12 mouse cellular contexts compared by ENCODE assay signal in the genomic region with DNA sequence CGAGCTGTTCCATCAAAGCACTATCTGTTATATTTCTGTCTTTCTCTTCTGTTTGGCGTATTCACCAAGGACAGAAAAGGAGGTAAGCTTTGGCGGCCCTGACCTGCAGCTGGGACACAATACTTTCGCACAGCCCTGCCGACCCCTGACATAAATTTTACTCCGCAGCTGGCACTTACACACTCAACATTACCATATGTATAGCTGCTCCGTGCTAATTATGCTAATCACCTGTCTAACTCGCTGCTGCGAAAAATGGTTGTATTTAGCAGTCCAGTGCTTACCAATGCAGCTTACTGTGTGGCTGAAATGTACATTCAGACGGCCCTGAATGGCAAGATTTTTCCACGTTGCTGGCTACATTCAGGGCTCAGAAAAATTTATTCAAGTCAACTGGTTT. TPM values are rescaled to one million over a fixed set of nuclear protein-coding genes. Genes with fewer than 3 reads are reported as not detected.
A peak's percentile ranks its signal among the peaks of the same experiment; 100 is the strongest.
DNase-seq lines count a peak whose midpoint lies in the region; ATAC-seq and TF ChIP-seq lines count a peak whose summit lies in the region.
"Had no signal": no experiment of that assay in that cellular context is flagged by ENCODE, and none has a peak within 500 bp of the region (broad histone marks: within the 10 kb centered on the region; RNA-seq: fewer than 3 reads in every experiment).

No protein-coding gene starts in this region.

- H3K27ac ChIP-seq in lung, embryonic 14.5 days (ENCODE audit: low read depth) = 0 out of 2 replicates have a peak overlapping the region, but pooled peaks have one; percentile 21
- H3K27ac ChIP-seq in hindbrain, embryonic 10.5 days = peak overlapping the region; percentile 88
- H3K27ac ChIP-seq in midbrain, embryonic 11.5 days (ENCODE audit: low read depth, low read length) = peak overlapping the region; percentile 77
- peak overlapping the region; percentile 53 for H3K27ac ChIP-seq in stomach, postnatal 0 days (replicated peaks)
- H3K27ac ChIP-seq: gastrocnemius, adult 2 months; heart, embryonic 15.5 days had no signal

- no peaks in the 10 kb centered on the region for H3K27me3 ChIP-seq in lung, embryonic 14.5 days (ENCODE audit: insufficient read depth, low read length)
- H3K27me3 ChIP-seq in hindbrain, embryonic 10.5 days (ENCODE audit: insufficient read depth, poor library complexity, severe bottlenecking) = no peaks in the 10 kb centered on the region
- H3K27me3 ChIP-seq in midbrain, embryonic 11.5 days (ENCODE audit: control insufficient read depth, insufficient read depth, low read length) = 0 out of 2 replicates have a peak, but pooled peaks cover 2% of the 10 kb centered on the region
- no peaks in the 10 kb centered on the region for H3K27me3 ChIP-seq in stomach, postnatal 0 days (ENCODE audit: control insufficient read depth, insufficient read depth, low read length)
- H3K27me3 ChIP-seq: heart, embryonic 15.5 days had no signal

- H3K4me2 ChIP-seq in lung, embryonic 14.5 days = peak overlapping the region; percentile 91
- peak overlapping the region; percentile 33 for H3K4me2 ChIP-seq in midbrain, embryonic 11.5 days
- H3K4me2 ChIP-seq in stomach, postnatal 0 days (replicated peaks; ENCODE audit: low read depth) = peak overlapping the region; percentile 42
- H3K4me2 ChIP-seq: heart, embryonic 15.5 days had no signal

- peaks cover 80% of the 10 kb centered on the region for H3K4me1 ChIP-seq in lung, embryonic 14.5 days (ENCODE audit: insufficient read depth)
- peaks cover 23% of the 10 kb centered on the region for H3K4me1 ChIP-seq in lung, adult 2 months (ENCODE audit: control insufficient read depth, insufficient read depth, low read length)
- peaks cover 100% of the 10 kb centered on the region for H3K4me1 ChIP-seq in hindbrain, embryonic 10.5 days (replicated peaks)
- peaks cover 80% of the 10 kb centered on the region for H3K4me1 ChIP-seq in midbrain, embryonic 11.5 days (ENCODE audit: control insufficient read depth, insufficient read depth, low read length)
- peaks cover 13% of the 10 kb centered on the region; the same call in 1 of the 2 replicates for H3K4me1 ChIP-seq in stomach, postnatal 0 days (replicated peaks; ENCODE audit: control insufficient read depth, insufficient read depth)

- WGBS in lung, embryonic 14.5 days = 48% methylated on average over 11 of the region's 11 CpGs
- WGBS in lung, adult 2 months = 73% methylated on average over 11 of the region's 11 CpGs
- WGBS in hindbrain, embryonic 10.5 days = 23% methylated on average over 11 of the region's 11 CpGs
- WGBS in midbrain, embryonic 11.5 days = 14% methylated on average over 11 of the region's 11 CpGs
- WGBS in stomach, postnatal 0 days = 40% methylated on average over 11 of the region's 11 CpGs

- no peak for DNase-seq in lung, embryonic 14.5 days
- no peak for DNase-seq in lung, adult 2 months
- peak; percentile 67 for DNase-seq in hindbrain, embryonic 10.5 days (ENCODE audit: low spot score)
- DNase-seq in midbrain, embryonic 11.5 days (ENCODE audit: low spot score, missing footprints) = peak; percentile 93
- no peak for DNase-seq in stomach, postnatal 0 days (ENCODE audit: low spot score)
- DNase-seq in kidney, adult 9 months = no peak
- no peak for DNase-seq in thymus, postnatal 4 days
- no peak for DNase-seq in cerebellum, postnatal 4 days (ENCODE audit: low spot score in 2 of 2)
- DNase-seq: cerebellum, postnatal 36 days; gastrocnemius, adult 2 months had no signal

- TF ChIP-seq CTCF in lung, embryonic 14.5 days (IDR thresholded peaks at IDR 0.05; ENCODE audit: low read depth) = no peak
- no peak for TF ChIP-seq CTCF in lung, adult 2 months (IDR thresholded peaks at IDR 0.05; ENCODE audit: insufficient read depth, low read length)
- TF ChIP-seq CTCF in stomach, postnatal 0 days (IDR thresholded peaks at IDR 0.05; ENCODE audit: low read depth) = no peak

- TF ChIP-seq EP300 in stomach, postnatal 0 days (optimal IDR thresholded peaks at IDR 0.05) = no peak

- no peak overlapping the region for H3K4me3 ChIP-seq in lung, embryonic 14.5 days (ENCODE audit: low read depth, low read length)
- H3K4me3 ChIP-seq in lung, adult 2 months (replicated peaks; ENCODE audit: extremely low read depth, low read depth, low read length) = no peak overlapping the region
- H3K4me3 ChIP-seq in hindbrain, embryonic 10.5 days = peak overlapping the region; percentile 35
- no peak overlapping the region; the same call in 1 of the 2 replicates for H3K4me3 ChIP-seq in midbrain, embryonic 11.5 days (ENCODE audit: low read depth, low read length)
- peak overlapping the region; percentile 6; the same call in 1 of the 2 replicates for H3K4me3 ChIP-seq in stomach, postnatal 0 days (ENCODE audit: low read depth, low read length)
- H3K4me3 ChIP-seq: gastrocnemius, adult 2 months; heart, embryonic 15.5 days; myocyte had no signal

- H3K36me3 ChIP-seq in lung, embryonic 14.5 days (ENCODE audit: insufficient read depth) = peaks cover 74% of the 10 kb centered on the region
- peaks cover 32% of the 10 kb centered on the region for H3K36me3 ChIP-seq in hindbrain, embryonic 10.5 days
- H3K36me3 ChIP-seq in midbrain, embryonic 11.5 days (ENCODE audit: control insufficient read depth, insufficient read depth, low read length) = 0 out of 2 replicates have a peak, but pooled peaks cover 3% of the 10 kb centered on the region
- no peaks in the 10 kb centered on the region for H3K36me3 ChIP-seq in stomach, postnatal 0 days (ENCODE audit: control insufficient read depth, insufficient read depth, low read length)

- peak overlapping the region; percentile 13 for H3K9ac ChIP-seq in lung, embryonic 14.5 days
- H3K9ac ChIP-seq in midbrain, embryonic 11.5 days (ENCODE audit: low read length) = no peak overlapping the region
- 0 out of 2 replicates have a peak overlapping the region, but pooled peaks have one; percentile 23 for H3K9ac ChIP-seq in stomach, postnatal 0 days (ENCODE audit: low read length)
- H3K9ac ChIP-seq: heart, embryonic 15.5 days had no signal

- no peak for TF ChIP-seq POLR2A in lung, adult 2 months (IDR thresholded peaks at IDR 0.05; ENCODE audit: borderline replicate concordance, extremely low read depth, low read depth, low read length)

- ATAC-seq in lung, embryonic 14.5 days (ENCODE audit: insufficient read depth) = no peak
- ATAC-seq in midbrain, embryonic 11.5 days (ENCODE audit: low FRiP score) = peak; percentile 91
- ATAC-seq in stomach, postnatal 0 days (ENCODE audit: low FRiP score, low TSS enrichment) = no peak

- no peaks in the 10 kb centered on the region for H3K9me3 ChIP-seq in lung, embryonic 14.5 days (ENCODE audit: low read depth, low read length)
- H3K9me3 ChIP-seq in hindbrain, embryonic 10.5 days = no peaks in the 10 kb centered on the region
- H3K9me3 ChIP-seq in midbrain, embryonic 11.5 days (ENCODE audit: control insufficient read depth, low read length) = no peaks in the 10 kb centered on the region
- H3K9me3 ChIP-seq in stomach, postnatal 0 days (ENCODE audit: control insufficient read depth, low read length) = no peaks in the 10 kb centered on the region
- H3K9me3 ChIP-seq: heart, embryonic 15.5 days had no signal

RNA-seq across cellular contexts. Expression of gene Ptch1, which starts 18.8 kb away (rescaled TPM):
- 64.6 and 68.6 TPM in 2 replicates for polyA plus RNA-seq in lung, embryonic 14.5 days (2014; fragmentation: Nextera tagmentation; extraction: Ambion mirVana)
- polyA plus RNA-seq in lung, adult 2 months (2012; rRNA removed) = 41.4 and 47.6 TPM in 2 replicates
- 21.8 and 22.1 TPM in 2 replicates for polyA plus RNA-seq in hindbrain, embryonic 10.5 days (2016; fragmentation: Nextera tagmentation; extraction: Ambion mirVana)
- 22.6 and 22.9 TPM in 2 replicates for polyA plus RNA-seq in midbrain, embryonic 11.5 days (2014; fragmentation: Nextera tagmentation; extraction: Ambion mirVana)
- 8.4 and 8.5 TPM in 2 replicates for polyA plus RNA-seq in stomach, postnatal 0 days (2015; fragmentation: Nextera tagmentation; extraction: Ambion mirVana)

RNA-seq across cellular contexts. Expression of gene Fancc, which starts 57.5 kb away (rescaled TPM):
- polyA plus RNA-seq in lung, embryonic 14.5 days (2014; fragmentation: Nextera tagmentation; extraction: Ambion mirVana) = 25.9 and 27.4 TPM in 2 replicates
- polyA plus RNA-seq in lung, adult 2 months (2012; rRNA removed) = 12.6 and 18.6 TPM in 2 replicates
- 23.4 and 25.2 TPM in 2 replicates for polyA plus RNA-seq in hindbrain, embryonic 10.5 days (2016; fragmentation: Nextera tagmentation; extraction: Ambion mirVana)
- polyA plus RNA-seq in midbrain, embryonic 11.5 days (2014; fragmentation: Nextera tagmentation; extraction: Ambion mirVana) = 23.7 and 23.9 TPM in 2 replicates
- polyA plus RNA-seq in stomach, postnatal 0 days (2015; fragmentation: Nextera tagmentation; extraction: Ambion mirVana) = 9.3 TPM in 2 replicates

Comparison
In these comparisons a context has a peak if more than half of its experiments do, and no peak if none do; other contexts are left out.
1. DNase-seq: peak in hindbrain, embryonic 10.5 days (single experiment) and midbrain, embryonic 11.5 days (single experiment); none in lung, embryonic 14.5 days (single experiment), lung, adult 2 months (single experiment), stomach, postnatal 0 days (single experiment), kidney, adult 9 months (single experiment), thymus, postnatal 4 days (single experiment) and cerebellum, postnatal 4 days (0 of 2).
2. H3K27ac ChIP-seq: peak in every context shown above with its lines; median percentile 88 in hindbrain, embryonic 10.5 days; 77 in midbrain, embryonic 11.5 days; 53 in stomach, postnatal 0 days; 21 in lung, embryonic 14.5 days.
3. H3K4me2 ChIP-seq: peak in every context shown above with its lines; median percentile 91 in lung, embryonic 14.5 days; 42 in stomach, postnatal 0 days; 33 in midbrain, embryonic 11.5 days.
4. H3K4me3 ChIP-seq: peak in hindbrain, embryonic 10.5 days (single experiment) and stomach, postnatal 0 days (single experiment); none in lung, embryonic 14.5 days (single experiment), lung, adult 2 months (single experiment) and midbrain, embryonic 11.5 days (single experiment).